Mouse (Mus musculus): ENCODE data around the gene Spin1.

DNA sequence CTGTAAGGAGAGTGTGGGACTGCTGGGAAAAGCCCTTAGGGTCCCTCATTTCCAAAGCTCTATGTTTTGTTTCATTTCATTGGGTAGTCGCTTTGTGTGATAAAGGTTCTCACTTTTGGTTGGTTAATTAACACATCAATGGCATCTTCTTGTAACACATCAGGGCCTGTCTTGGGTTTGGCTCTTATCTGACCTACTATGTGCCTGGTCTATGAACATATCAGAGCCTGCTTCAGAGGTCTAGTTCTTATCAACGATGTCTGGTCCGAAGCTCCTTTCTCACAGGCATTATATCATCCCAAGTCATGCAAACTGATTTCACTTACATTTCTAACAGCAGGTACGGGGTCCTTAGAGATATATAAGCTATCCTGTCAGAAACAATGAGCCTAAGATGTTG, 13.4 kb upstream of the Spin1 start:
- TF ChIP-seq POLR2A (IDR thresholded peaks at IDR 0.05; ENCODE audit: insufficient read depth, low read depth, low read length) = no peak
- no peak for TF ChIP-seq CTCF (IDR thresholded peaks at IDR 0.05)
- no peak for TF ChIP-seq EP300 (IDR thresholded peaks at IDR 0.05; ENCODE audit: insufficient read depth, low read depth, low read length)
